Mouse (Mus musculus) embryonic stem cell, embryonic (primary cell): ENCODE results near the gene March10.

Source experiments
- CTCF ChIA-PET, 4 experiments: fragments of 300-600 bp in 2 of 4; fragments of 350-600 bp in 2 of 4; sonication (Branson Sonifier 250); formaldehyde crosslinking; loops; one replicate each; lab custom pipeline; 2022; ENCODE audit warnings: inconsistent platforms in 2 of 4; lab: Charles Lee
- POLR2A ChIA-PET, 4 experiments: fragments of 300-600 bp in 2 of 4; fragments of 350-600 bp in 2 of 4; sonication (Branson Sonifier 250); formaldehyde crosslinking; loops; one replicate each; lab custom pipeline; 2022; ENCODE audit warnings: antibody characterized with exemption in 4 of 4, inconsistent platforms in 1 of 4; lab: Charles Lee

March10 gene

DNA sequence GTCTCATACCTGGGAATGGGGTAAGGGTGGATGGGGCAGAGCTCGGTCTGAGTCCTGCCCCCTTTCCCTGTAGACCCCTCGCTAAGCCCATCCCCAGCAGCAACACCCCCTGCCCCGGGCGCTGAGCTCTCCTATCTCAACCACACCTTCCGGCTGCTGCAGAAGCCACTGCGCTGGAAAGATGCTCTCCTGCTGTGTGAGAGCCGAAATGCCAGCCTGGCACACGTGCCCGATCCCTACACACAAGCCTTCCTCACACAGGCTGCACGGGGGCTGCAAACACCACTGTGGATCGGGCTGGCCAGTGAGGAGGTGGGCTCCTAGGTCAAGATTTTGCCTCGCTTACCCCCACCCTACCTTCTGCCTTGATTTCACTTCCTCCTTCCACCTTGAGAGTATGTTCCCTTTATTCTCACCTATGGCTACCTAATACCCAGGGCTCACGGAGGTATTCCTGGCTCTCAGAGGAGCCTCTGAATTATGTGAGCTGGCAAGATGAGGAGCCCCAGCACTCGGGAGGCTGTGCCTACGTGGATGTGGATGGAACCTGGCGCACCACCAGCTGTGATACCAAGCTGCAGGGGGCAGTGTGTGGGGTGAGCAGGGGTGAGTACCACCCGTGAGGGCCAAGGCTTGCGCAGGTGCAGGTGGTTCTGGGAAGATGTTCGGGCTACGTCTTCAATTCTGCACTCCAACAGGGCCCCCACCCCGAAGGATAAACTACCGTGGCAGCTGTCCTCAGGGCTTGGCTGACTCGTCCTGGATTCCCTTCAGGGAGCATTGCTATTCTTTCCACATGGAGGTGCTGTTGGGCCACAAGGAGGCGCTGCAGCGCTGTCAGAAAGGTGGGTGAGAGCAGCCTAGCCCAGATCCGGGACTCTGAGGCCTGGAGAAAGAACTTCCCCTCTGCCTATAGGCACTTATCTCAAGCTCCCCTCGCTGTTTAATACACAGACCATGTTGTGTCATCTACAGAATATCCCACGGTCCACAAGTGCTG is 109.1 kb downstream of the March10 start:
- POLR2A ChIA-PET: interaction anchor here in 2 of 4 experiments (0.7 to 1.5 kb wide), 9 partner anchors 13 to 1141 kb away, joined by 3 to 4 read pairs (median 3); partner anchors contain the start of gene Mettl2 (in 1 of the 2)
- CTCF ChIA-PET: interaction anchor here (0.6 to 4.2 kb wide), 44 partner anchors 9 to 955 kb away, joined by 3 to 53 read pairs (median 4); partner anchors contain the start of genes March10 (in 1 of the 4) and Tanc2 (in 1 of the 4)

DNA sequence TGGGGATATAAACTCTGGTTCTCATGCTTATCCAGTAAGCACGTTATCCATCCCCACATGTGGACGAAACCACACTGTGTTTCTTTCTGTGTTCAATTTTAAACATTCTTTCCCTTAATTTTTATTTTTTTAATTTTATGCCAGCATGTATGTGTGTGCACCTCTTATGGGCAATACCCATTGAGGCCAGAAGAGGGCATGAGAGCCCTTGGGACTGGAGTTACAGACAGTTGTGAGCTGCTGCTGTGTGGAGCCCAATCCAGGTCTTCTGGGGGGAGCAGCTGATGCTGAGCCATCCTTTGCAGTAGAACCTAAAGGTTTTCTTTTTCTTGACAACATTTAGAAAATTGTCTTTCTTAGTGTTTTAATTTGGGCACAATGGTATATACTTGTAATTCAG is 111.3 kb downstream of the March10 start:
- POLR2A ChIA-PET: interaction anchor here in 3 of 4 experiments (0.6 to 1.5 kb wide), 4 partner anchors 13 to 244 kb away, joined by 3 to 9 read pairs (median 3); no protein-coding TSS in a partner anchor

DNA sequence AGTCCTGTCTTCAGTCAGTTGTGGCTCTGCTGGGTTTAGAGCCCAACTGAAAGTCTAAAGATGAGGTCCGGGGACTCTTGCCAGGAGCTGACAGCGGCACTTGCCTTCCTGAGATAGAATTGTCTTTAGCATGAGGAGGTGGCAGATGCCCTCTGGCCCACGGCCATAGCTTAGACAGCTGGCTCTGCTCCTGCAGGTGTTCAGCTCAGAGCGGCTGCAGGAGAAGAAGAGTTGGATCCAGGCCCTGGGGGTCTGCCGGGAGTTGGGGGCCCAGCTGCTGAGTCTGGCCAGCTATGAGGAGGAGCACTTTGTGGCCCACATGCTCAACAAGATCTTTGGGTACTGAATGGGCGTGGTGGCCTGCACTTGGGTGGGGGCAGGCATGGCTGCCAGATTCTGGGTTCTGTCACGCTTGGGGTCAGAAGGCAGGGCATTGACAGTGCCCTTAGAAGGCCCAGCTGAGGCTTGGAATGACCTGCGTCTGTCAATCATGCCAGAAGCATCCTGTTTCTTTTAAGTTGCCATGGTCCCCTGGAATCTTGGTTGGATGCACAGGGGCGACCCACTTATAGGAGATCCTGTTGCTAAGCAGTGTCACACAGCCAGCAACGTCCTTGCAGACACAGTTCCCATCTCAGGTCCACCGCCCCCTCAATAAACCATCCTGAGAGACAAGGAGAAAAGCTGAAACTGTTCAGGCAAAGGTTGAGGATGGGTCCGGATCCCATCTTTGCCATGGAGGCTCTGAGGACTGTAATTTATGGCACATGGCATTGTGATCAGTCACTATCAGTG is 117.7 kb downstream of the March10 start:
- POLR2A ChIA-PET: interaction anchor here in 1 of 4 experiments (0.6 kb wide), 1 partner anchor 187 kb away, joined by 4 read pairs; no protein-coding TSS in a partner anchor
- CTCF ChIA-PET: interaction anchor here (0.5 to 1.8 kb wide), 5 partner anchors 8 to 832 kb away, joined by 3 to 10 read pairs (median 4); no protein-coding TSS in a partner anchor

More for the DNA sequence above, 111.3 kb downstream of the March10 start:
- CTCF ChIA-PET: interaction anchor here (0.6 to 4.2 kb wide), 17 partner anchors 13 to 681 kb away, joined by 3 to 53 read pairs (median 3); partner anchors contain the start of gene Tanc2 (in 1 of the 4)

DNA sequence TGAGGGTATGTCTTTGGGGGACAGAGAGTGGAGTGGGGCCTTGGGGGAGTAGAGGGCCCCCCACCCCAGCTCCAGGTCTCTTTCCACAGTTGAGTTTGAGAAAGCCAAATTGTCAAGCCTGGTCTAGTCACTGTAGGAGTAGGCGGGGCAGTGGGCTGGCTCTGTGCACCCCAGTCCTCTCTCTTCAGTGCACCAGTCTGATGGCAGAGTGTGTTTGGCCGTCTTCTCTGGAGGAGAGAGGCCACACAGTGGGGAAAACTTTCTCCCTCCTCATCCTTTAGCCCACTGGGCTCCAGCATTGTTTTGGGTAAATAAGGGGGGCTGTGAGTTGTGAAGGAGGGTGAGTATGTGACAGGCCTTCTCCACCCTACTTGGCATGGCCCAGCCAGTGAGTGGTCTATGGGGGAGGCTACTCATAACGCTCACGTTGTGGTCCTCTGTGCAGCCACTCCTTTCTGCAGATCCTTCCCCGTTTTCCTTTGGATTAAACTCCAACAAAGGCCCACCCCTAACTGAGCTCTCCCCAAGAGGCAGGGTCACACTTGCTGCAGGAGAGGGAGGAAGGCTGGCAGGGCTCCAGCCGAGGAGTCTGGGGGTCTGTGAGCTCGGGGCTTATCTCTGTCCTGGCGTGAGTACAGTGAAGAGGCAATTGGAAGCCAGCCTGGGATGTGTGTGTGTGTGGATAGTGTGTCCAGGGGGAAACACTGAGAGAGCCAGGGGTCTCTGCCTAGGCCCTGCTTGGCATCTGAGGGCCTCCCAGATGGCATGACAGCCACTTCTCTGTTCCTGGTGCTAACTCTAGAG is 122.5 kb downstream of the March10 start:
- POLR2A ChIA-PET: interaction anchor here in 2 of 4 experiments (0.6 to 0.7 kb wide), 2 partner anchors 75 to 278 kb away, joined by 3 to 4 read pairs; no protein-coding TSS in a partner anchor
- CTCF ChIA-PET: interaction anchor here in 2 of 4 experiments (0.6 to 0.8 kb wide), 3 partner anchors 14 to 692 kb away, joined by 3 to 5 read pairs (median 3); no protein-coding TSS in a partner anchor

DNA sequence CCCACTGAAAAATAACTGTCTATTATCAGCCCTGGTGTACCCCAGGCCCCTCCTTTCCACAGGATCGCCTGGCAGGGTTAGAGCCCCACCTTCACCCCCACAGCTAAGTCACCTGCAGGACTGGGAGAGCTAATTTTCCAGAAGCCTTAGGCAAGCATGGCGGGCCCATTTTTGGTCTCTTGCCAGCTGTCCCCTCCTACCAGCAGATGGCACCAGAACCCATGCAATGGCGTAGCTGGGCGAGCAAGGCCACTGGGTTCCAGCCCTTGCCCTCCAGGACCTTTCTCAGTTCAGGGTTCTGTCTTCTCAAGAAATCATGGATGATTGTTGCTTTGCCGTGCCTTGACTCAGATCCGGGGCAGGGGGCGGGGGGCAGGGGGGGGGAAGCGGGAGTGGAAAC is 124.1 kb downstream of the March10 start:
- CTCF ChIA-PET: interaction anchor here (0.5 to 2.3 kb wide), 23 partner anchors 9 to 1222 kb away, joined by 3 to 16 read pairs (median 4); partner anchors contain the start of gene Tanc2 (in 1 of the 4)
- POLR2A ChIA-PET: interaction anchor here in 2 of 4 experiments (0.8 to 1.5 kb wide), 4 partner anchors 13 to 31 kb away, joined by 3 to 9 read pairs (median 4); no protein-coding TSS in a partner anchor

DNA sequence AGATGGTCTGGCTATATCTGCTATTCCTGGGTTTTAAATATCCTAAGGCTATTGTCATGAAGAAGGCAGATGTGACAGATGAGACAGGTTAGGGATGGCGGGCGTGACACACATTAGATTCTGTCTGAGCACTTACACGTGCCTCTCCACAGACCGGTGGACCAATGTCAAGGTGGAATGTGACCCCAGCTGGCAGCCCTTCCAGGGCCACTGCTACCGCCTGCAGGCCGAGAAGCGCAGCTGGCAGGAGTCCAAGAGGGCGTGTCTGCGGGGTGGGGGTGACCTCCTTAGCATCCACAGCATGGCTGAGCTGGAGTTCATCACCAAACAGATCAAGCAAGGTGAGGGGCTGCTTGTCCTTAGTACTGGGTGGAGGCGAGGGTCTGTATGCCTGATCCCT is 124.8 kb downstream of the March10 start:
- ChIA-PET CTCF (interaction anchor here (0.5 to 2.3 kb wide), 17 partner anchors 9 to 592 kb away, joined by 3 to 16 read pairs (median 3); partner anchors contain the start of gene Tanc2 (in 1 of the 4)), POLR2A (interaction anchor here in 1 of 4 experiments (1.0 to 1.5 kb wide), 2 partner anchors 16 to 32 kb away, joined by 4 to 5 read pairs; no protein-coding TSS in a partner anchor)

DNA sequence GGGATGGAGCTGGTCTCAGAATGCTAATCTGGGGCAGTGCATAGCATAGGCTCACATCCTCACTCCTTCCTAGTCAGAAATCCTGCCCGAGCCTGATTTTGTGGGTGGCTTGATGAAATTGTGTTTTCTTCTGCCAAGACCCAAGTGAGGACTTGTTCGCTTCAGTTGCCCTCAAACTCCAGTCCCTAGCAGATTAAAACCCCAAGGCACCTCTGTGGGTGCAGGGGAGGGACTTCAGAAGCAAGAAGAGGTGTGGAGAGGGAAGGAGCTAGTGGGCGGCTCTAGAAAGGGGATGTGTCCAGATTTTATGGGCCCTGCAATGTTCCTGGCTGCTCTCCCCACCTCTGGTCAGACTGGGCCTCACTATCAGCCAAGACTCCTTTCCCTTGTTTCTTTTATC is 125.4 kb downstream of the March10 start:
- ChIA-PET POLR2A (interaction anchor here in 1 of 4 experiments (1.0 to 1.5 kb wide), 3 partner anchors 10 to 71 kb away, joined by 3 to 4 read pairs (median 3); no protein-coding TSS in a partner anchor), CTCF (interaction anchor here in 3 of 4 experiments (0.5 to 2.3 kb wide), 8 partner anchors 9 to 261 kb away, joined by 3 to 13 read pairs (median 3); no protein-coding TSS in a partner anchor)

DNA sequence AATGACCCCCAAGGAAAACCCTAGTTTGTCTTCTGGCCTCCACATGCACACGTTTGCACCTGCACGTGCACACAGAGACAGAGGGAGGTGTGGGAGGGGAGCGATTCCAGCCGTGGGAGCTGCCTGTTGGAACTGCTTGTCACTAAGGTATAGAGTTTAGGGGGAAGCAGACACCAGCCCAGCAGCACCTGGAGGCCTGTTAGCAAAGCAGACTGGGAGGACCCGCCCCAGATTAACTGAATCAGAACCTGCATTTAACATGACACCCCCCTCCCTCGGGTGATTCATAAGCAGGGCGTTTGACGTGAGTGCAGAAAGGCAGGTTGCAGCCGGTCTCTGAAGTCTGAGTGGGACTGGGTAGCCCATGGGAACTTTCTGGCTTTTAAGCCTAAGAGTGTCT is 126.6 kb downstream of the March10 start:
- ChIA-PET POLR2A (interaction anchor here in 2 of 4 experiments (1.2 to 1.3 kb wide), 2 partner anchors 72 to 259 kb away, joined by 3 read pairs; no protein-coding TSS in a partner anchor), CTCF (interaction anchor here in 2 of 4 experiments (0.9 to 1.5 kb wide), 3 partner anchors 10 to 597 kb away, joined by 3 to 4 read pairs (median 3); no protein-coding TSS in a partner anchor)

DNA sequence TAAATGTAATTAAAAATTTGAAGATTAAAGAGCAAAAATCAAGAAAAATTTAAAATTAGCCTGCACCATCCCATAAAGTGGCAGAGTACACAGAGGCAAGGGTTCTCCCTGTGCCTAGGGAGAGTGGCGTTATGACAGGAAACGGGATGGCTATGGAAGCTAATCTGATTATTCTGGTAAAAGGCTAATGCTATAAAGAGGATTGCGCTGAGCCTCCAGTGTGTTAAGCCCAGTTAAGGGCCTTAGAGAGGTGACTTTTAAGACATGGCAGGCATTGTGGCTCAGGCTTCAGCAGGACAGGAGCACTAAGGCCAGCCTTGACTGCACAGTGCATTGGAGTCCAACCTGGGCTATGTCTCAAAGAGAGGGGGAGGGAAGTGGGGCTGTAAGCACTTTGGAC is 129.4 kb downstream of the March10 start:
- ChIA-PET CTCF (interaction anchor here in 1 of 4 experiments (1.1 kb wide), 1 partner anchor 18 kb away, joined by 3 read pairs; no protein-coding TSS in a partner anchor), POLR2A (no interaction called here)

DNA sequence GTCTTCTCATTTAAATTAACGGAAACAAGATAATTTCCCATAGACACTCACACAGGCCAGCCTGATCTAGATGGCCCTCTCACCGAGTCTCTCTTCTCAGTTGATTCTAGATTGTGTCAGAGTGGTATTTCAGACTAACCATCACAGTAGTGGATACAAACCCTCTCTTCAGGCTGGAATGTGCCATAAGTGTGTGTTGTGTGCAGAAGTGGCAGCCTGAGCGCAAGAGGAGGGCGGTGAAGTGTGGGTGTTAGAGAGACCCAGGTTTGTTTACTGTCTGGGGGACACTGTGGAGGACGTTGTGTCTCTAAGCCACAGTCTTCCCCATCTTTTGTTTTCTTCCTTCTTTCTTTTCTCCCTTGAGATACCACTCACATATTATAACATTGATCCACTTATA is 133.0 kb downstream of the March10 start:
- ChIA-PET CTCF (interaction anchor here in 1 of 4 experiments (0.6 kb wide), 1 partner anchor 9 kb away, joined by 3 read pairs; no protein-coding TSS in a partner anchor), POLR2A (no interaction called here)

DNA sequence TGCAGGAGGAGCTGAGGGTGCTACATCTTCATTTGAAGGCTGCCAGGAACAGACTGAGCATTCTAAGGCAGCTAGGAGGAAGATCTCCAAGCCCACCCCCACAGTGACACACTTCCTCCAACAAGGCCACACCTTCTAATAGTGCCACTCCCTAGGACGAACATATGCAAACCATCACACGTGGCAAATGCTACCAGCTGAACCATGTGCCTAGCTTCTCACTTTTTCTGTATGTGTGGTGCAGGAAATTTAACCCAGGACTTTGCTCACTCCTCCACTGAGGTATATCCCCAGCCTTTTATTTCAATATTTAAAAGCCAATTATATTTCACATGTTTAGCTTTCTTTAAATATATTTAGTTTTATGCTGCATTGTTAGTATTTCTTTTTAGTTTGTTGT is 135.4 kb downstream of the March10 start:
- POLR2A ChIA-PET: interaction anchor here in 3 of 4 experiments (0.6 kb wide), 3 partner anchors 31 to 873 kb away, joined by 4 to 6 read pairs (median 5); no protein-coding TSS in a partner anchor
- CTCF ChIA-PET: no interaction called here

DNA sequence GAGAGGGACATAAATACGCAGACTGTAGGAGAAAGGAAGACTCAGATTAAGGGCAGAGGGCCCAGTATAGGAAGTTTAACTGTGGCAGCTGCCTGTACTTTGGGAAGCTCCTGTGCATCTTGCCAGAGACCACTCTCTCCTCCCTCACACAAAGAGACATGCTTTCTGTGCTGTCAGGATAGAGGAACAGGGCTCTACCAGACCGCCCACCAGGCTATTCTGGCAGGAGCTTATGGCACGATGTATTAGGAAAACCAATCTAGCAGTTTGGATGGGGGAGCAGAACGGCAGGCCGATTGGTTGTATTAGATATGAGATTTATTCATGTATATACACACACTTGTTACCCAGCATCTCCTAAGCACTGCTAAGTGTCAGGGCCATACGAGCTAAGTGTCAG is 138.8 kb downstream of the March10 start:
- POLR2A ChIA-PET: interaction anchor here in 2 of 4 experiments (1.1 kb wide), 2 partner anchors 32 to 33 kb away, joined by 3 read pairs; no protein-coding TSS in a partner anchor
- CTCF ChIA-PET: no interaction called here

DNA sequence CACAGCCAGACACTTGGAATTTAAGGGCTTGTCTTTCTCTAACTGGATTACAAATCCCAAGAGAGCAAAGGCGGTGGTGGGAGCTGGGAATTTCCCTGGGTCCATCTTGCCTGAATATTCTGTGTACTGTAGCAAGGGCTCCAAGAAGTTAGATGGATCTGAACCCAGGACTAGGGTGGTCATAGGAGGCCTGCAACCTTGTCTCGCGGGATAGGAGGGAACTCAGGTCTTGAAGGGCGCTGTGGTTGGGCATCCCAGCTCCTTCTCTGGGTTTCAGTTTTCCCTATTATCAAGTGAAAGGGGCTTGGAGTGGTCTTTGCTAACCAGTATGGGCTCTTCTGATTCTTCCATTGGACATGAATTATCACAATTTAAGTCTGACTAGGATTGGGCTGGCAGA is 140.4 kb downstream of the March10 start:
- POLR2A ChIA-PET: interaction anchor here in 1 of 4 experiments (0.6 kb wide), 1 partner anchor 642 kb away, joined by 3 read pairs; no protein-coding TSS in a partner anchor
- CTCF ChIA-PET: interaction anchor here in 2 of 4 experiments (0.6 to 2.7 kb wide), 2 partner anchors 32 to 112 kb away, joined by 3 to 8 read pairs; no protein-coding TSS in a partner anchor

DNA sequence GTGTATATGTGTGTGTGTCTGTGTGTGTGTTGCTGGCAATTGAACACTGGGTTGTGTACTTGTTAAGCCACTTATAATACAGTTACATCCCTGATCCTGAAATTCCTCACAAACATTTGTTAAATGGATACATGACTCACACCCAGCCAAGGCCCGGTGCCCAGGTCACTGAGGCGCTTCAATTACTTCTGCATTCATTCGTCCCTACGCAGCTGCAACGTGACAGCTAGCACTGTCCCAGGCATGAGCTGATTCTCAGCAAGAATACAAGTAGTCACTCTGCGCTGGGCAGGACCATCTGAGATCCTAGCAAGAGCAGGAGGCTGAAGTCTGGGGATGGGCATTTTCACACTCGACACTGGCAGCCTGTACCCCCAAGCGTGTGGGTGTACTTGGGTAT is 141.2 kb downstream of the March10 start:
- POLR2A ChIA-PET: interaction anchor here in 1 of 4 experiments (0.5 kb wide), 1 partner anchor 22 kb away, joined by 3 read pairs; no protein-coding TSS in a partner anchor
- CTCF ChIA-PET: interaction anchor here in 2 of 4 experiments (0.6 to 2.7 kb wide), 2 partner anchors 33 to 111 kb away, joined by 3 to 8 read pairs; no protein-coding TSS in a partner anchor

DNA sequence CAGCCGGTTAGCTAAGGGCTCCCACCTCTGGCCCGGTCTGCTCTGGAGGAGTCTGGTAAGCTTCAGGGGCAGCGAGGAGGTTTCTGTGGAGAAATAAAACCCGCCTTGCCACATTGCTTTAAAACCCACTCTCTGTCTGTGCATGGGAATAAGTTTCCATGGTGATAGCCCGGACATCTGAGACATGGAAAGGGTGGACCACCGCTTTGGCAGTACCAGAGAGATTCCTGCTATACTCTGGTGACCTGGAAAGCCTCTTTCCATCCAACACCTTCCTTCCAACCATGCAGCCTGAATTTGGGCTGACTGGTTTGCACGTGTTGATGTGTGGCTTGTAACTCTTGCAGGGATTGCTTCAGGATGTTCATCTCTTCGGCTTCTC is 142.9 kb downstream of the March10 start:
- ChIA-PET CTCF (interaction anchor here in 1 of 4 experiments (2.7 kb wide), 1 partner anchor 34 kb away, joined by 8 read pairs; no protein-coding TSS in a partner anchor), POLR2A (interaction anchor here in 3 of 4 experiments (0.6 to 1.5 kb wide), 5 partner anchors 15 to 103 kb away, joined by 3 to 6 read pairs (median 3); no protein-coding TSS in a partner anchor)
